Mouse (Mus musculus) cerebellum, postnatal 10 days (tissue): ENCODE measurements around the gene Cd68.
A peak's percentile ranks its signal among the peaks of the same experiment; 100 is the strongest.

Experiments used
- DNase-seq, 2 experiments: peaks; one replicate each; pipeline ENCODE4 v3.0.0; 2021; ENCODE audit warnings: mixed read lengths in 2 of 2

The Cd68 gene

GRCm38 (mm10) chr11:69693421-69693965, 27.5 kb upstream of the Cd68 start:
- no peak for DNase-seq

- DNase-seq = no peak
Measured at GRCm38 (mm10) chr11:69692863-69693262, 26.9 kb upstream of the Cd68 start.

GRCm38 (mm10) chr11:69692196-69692811, 26.4 kb upstream of the Cd68 start:
- DNase-seq = no peak

GRCm38 (mm10) chr11:69689891-69690290, 23.9 kb upstream of the Cd68 start:
- no peak for DNase-seq

GRCm38 (mm10) chr11:69687061-69687460, 21.1 kb upstream of the Cd68 start:
- no peak for DNase-seq

- peak; percentile 90 to 91 for DNase-seq
Measured at GRCm38 (mm10) chr11:69686377-69686776, 20.4 kb upstream of the Cd68 start.

GRCm38 (mm10) chr11:69685526-69686148, 19.7 kb upstream of the Cd68 start, which contains the start of gene Tnfsf13:
TSS of gene Tnfsf13 (minus strand) at chr11:69685784.
- peak; percentile 78 to 82 for DNase-seq

- peak; percentile 54 to 61 for DNase-seq
Measured at GRCm38 (mm10) chr11:69684936-69685335, 19.0 kb upstream of the Cd68 start.

GRCm38 (mm10) chr11:69684128-69684745, 18.3 kb upstream of the Cd68 start:
- peak; percentile 42 to 48 for DNase-seq

GRCm38 (mm10) chr11:69683576-69683975, 17.6 kb upstream of the Cd68 start:
- DNase-seq = peak in 1 of 2 experiments; percentile 31

- peak; percentile 96 to 97 for DNase-seq
Measured at GRCm38 (mm10) chr11:69682840-69683533, 17.0 kb upstream of the Cd68 start.

- peak in 1 of 2 experiments; percentile 39 for DNase-seq
Measured at GRCm38 (mm10) chr11:69682209-69682839, 16.4 kb upstream of the Cd68 start.

GRCm38 (mm10) chr11:69681314-69682208, 15.6 kb upstream of the Cd68 start, which contains the start of gene Senp3:
TSS of gene Senp3 (minus strand) at chr11:69682084.
- DNase-seq = peak; percentile 99

- peak; percentile 29 to 38 for DNase-seq
Measured at GRCm38 (mm10) chr11:69680136-69680855, 14.3 kb upstream of the Cd68 start.

- DNase-seq = no peak
Measured at GRCm38 (mm10) chr11:69679144-69679543, 13.2 kb upstream of the Cd68 start.

GRCm38 (mm10) chr11:69672211-69672706, 6.3 kb upstream of the Cd68 start, which contains the start of gene Eif4a1:
TSS of gene Eif4a1 (minus strand) at chr11:69672423.
- DNase-seq = peak; percentile 99 to 100

GRCm38 (mm10) chr11:69671726-69672124, 5.8 kb upstream of the Cd68 start:
- no peak for DNase-seq

- peak; percentile 99 for DNase-seq
Measured at GRCm38 (mm10) chr11:69670786-69671725, 5.1 kb upstream of the Cd68 start.

- no peak for DNase-seq
Measured at GRCm38 (mm10) chr11:69666665-69667005, 682 bp upstream of the Cd68 start.
